Mouse (Mus musculus): ENCODE data around the gene Olfr1493-ps1.

- TF ChIP-seq CTCF (IDR thresholded peaks at IDR 0.05; ENCODE audit: low read depth, low read length) (no peak), GATA1 (IDR thresholded peaks at IDR 0.05; ENCODE audit: borderline replicate concordance, low read length) (no peak), GATA2 (IDR thresholded peaks at IDR 0.05; ENCODE audit: borderline replicate concordance, low read depth, low read length) (no peak), POLR2AphosphoS5 (IDR thresholded peaks at IDR 0.05; ENCODE audit: insufficient replicate concordance, low read depth, low read length) (no peak)
These were observed 41.2 kb downstream of the Olfr1493-ps1 start, which contains the start of gene Olfr1495 for GRCm38 (mm10) chr19:13764306-13764705.

Measured in G1E (cell line).